Mouse (Mus musculus): ENCODE measurements around the gene Itprid1.

- peak; percentile 38 for TF ChIP-seq CTCF (IDR thresholded peaks at IDR 0.05; ENCODE audit: control insufficient read depth, insufficient read depth, insufficient read length)
- TF ChIP-seq MYOG (IDR thresholded peaks at IDR 0.05; ENCODE audit: control insufficient read depth, extremely low read depth, insufficient read length), result no peak
- TF ChIP-seq CEBPB (IDR thresholded peaks at IDR 0.05; ENCODE audit: low read depth), result no peak
- TF ChIP-seq MAX (IDR thresholded peaks at IDR 0.05), result no peak
- no peak for TF ChIP-seq USF1 (IDR thresholded peaks at IDR 0.05; ENCODE audit: low read depth)
These were observed 113.8 kb downstream of the Itprid1 start for GRCm38 (mm10) chr6:55950345-55951110.

Measured in C2C12 (cell line).